Mouse (Mus musculus): ENCODE measurements around the gene Cdh3. TPM values are rescaled to one million over a fixed set of nuclear protein-coding genes. Genes with fewer than 3 reads are reported as not detected.
"Not testable (repeated sequence)": the region's sequence is repeated elsewhere in the genome, so short reads cannot be mapped to it uniquely, and the experiment has no call there.

Cdh3 gene
- polyA plus RNA-seq, 1 experiment = 2.0 TPM

GRCm38 (mm10) chr8:106576849-106577555 lies 66.3 kb downstream of the Cdh3 start:
- WGBS = 15% methylated on average over 6 of the region's 6 CpGs
- TF ChIP-seq CTCF (IDR thresholded peaks at IDR 0.05; ENCODE audit: insufficient read depth, low read length) (no peak), POLR2A (IDR thresholded peaks at IDR 0.05; ENCODE audit: borderline replicate concordance, extremely low read depth, low read depth, low read length) (no peak)
- Histone ChIP-seq H3K4me1 (ENCODE audit: control insufficient read depth, insufficient read depth, low read length) (peaks cover 7% of the 10 kb centered on the region), H3K4me3 (replicated peaks; ENCODE audit: extremely low read depth, low read depth, low read length) (no peak overlapping the region)
- peak; percentile 26 for DNase-seq

- H3K4me1 ChIP-seq (ENCODE audit: control insufficient read depth, insufficient read depth, low read length) = peaks cover 7% of the 10 kb centered on the region
- no peak for DNase-seq
- no peak overlapping the region for H3K4me3 ChIP-seq (replicated peaks; ENCODE audit: extremely low read depth, low read depth, low read length)
- TF ChIP-seq POLR2A (IDR thresholded peaks at IDR 0.05; ENCODE audit: borderline replicate concordance, extremely low read depth, low read depth, low read length) = no peak
- no peak for TF ChIP-seq CTCF (IDR thresholded peaks at IDR 0.05; ENCODE audit: insufficient read depth, low read length)
- WGBS = 67% methylated on average over 2 of the region's 2 CpGs
Measured at GRCm38 (mm10) chr8:106579510-106579909, 68.8 kb downstream of the Cdh3 start.

- Histone ChIP-seq H3K4me3 (replicated peaks; ENCODE audit: extremely low read depth, low read depth, low read length) (no peak overlapping the region), H3K4me1 (ENCODE audit: control insufficient read depth, insufficient read depth, low read length) (peaks cover 7% of the 10 kb centered on the region)
- peak; percentile 23 for DNase-seq
- TF ChIP-seq POLR2A (IDR thresholded peaks at IDR 0.05; ENCODE audit: borderline replicate concordance, extremely low read depth, low read depth, low read length) (no peak), CTCF (IDR thresholded peaks at IDR 0.05; ENCODE audit: insufficient read depth, low read length) (no peak)
- 57% methylated on average over 6 of the region's 6 CpGs for WGBS
Measured at GRCm38 (mm10) chr8:106581344-106582088, 70.8 kb downstream of the Cdh3 start.

- no peak for DNase-seq
- peaks cover 6% of the 10 kb centered on the region; the same call in 1 of the 2 replicates for H3K4me1 ChIP-seq (ENCODE audit: control insufficient read depth, insufficient read depth, low read length)
- TF ChIP-seq CTCF (IDR thresholded peaks at IDR 0.05; ENCODE audit: insufficient read depth, low read length) = no peak
- no peak for TF ChIP-seq POLR2A (IDR thresholded peaks at IDR 0.05; ENCODE audit: borderline replicate concordance, extremely low read depth, low read depth, low read length)
- no peak overlapping the region for H3K4me3 ChIP-seq (replicated peaks; ENCODE audit: extremely low read depth, low read depth, low read length)
- WGBS = 37% methylated on average over 11 of the region's 11 CpGs
Measured at GRCm38 (mm10) chr8:106584942-106585670, 74.4 kb downstream of the Cdh3 start.

- DNase-seq = no peak
- 75% methylated on average over 3 of the region's 3 CpGs for WGBS
- peaks cover 6% of the 10 kb centered on the region; the same call in 1 of the 2 replicates for H3K4me1 ChIP-seq (ENCODE audit: control insufficient read depth, insufficient read depth, low read length)
- H3K4me3 ChIP-seq (replicated peaks; ENCODE audit: extremely low read depth, low read depth, low read length) = no peak overlapping the region
- TF ChIP-seq CTCF (IDR thresholded peaks at IDR 0.05; ENCODE audit: insufficient read depth, low read length) (no peak), POLR2A (IDR thresholded peaks at IDR 0.05; ENCODE audit: borderline replicate concordance, extremely low read depth, low read depth, low read length) (no peak)
Measured at GRCm38 (mm10) chr8:106585671-106586037, 75.0 kb downstream of the Cdh3 start.

GRCm38 (mm10) chr8:106586896-106587295 lies 76.2 kb downstream of the Cdh3 start:
- DNase-seq = no peak
- Histone ChIP-seq H3K4me1 (ENCODE audit: control insufficient read depth, insufficient read depth, low read length) (peaks cover 4% of the 10 kb centered on the region; the same call in 1 of the 2 replicates), H3K4me3 (replicated peaks; ENCODE audit: extremely low read depth, low read depth, low read length) (no peak overlapping the region)
- 80% methylated on average over 8 of the region's 8 CpGs for WGBS
- TF ChIP-seq CTCF (IDR thresholded peaks at IDR 0.05; ENCODE audit: insufficient read depth, low read length) = no peak
- no peak for TF ChIP-seq POLR2A (IDR thresholded peaks at IDR 0.05; ENCODE audit: borderline replicate concordance, extremely low read depth, low read depth, low read length)

- no peak for TF ChIP-seq POLR2A (IDR thresholded peaks at IDR 0.05; ENCODE audit: borderline replicate concordance, extremely low read depth, low read depth, low read length)
- TF ChIP-seq CTCF (IDR thresholded peaks at IDR 0.05; ENCODE audit: insufficient read depth, low read length) = no peak
- Histone ChIP-seq H3K4me3 (replicated peaks; ENCODE audit: extremely low read depth, low read depth, low read length) (no peak overlapping the region), H3K4me1 (ENCODE audit: control insufficient read depth, insufficient read depth, low read length) (peaks cover 4% of the 10 kb centered on the region; the same call in 1 of the 2 replicates)
- 37% methylated on average over 3 of the region's 3 CpGs for WGBS
- no peak for DNase-seq
Measured at GRCm38 (mm10) chr8:106588443-106589431, 78.0 kb downstream of the Cdh3 start.

- WGBS = 37% methylated on average over 3 of the region's 3 CpGs
- Histone ChIP-seq H3K4me1 (ENCODE audit: control insufficient read depth, insufficient read depth, low read length) (peaks cover 4% of the 10 kb centered on the region; the same call in 1 of the 2 replicates), H3K4me3 (replicated peaks; ENCODE audit: extremely low read depth, low read depth, low read length) (no peak overlapping the region)
- DNase-seq = no peak
- TF ChIP-seq CTCF (IDR thresholded peaks at IDR 0.05; ENCODE audit: insufficient read depth, low read length) (no peak), POLR2A (IDR thresholded peaks at IDR 0.05; ENCODE audit: borderline replicate concordance, extremely low read depth, low read depth, low read length) (no peak)
Measured at GRCm38 (mm10) chr8:106592458-106592857, 81.8 kb downstream of the Cdh3 start.

- not testable (repeated sequence) for H3K4me3 ChIP-seq (replicated peaks; ENCODE audit: extremely low read depth, low read depth, low read length); H3K4me1 ChIP-seq (ENCODE audit: control insufficient read depth, insufficient read depth, low read length); DNase-seq
- 84% methylated on average over 3 of the region's 3 CpGs for WGBS
Measured at GRCm38 (mm10) chr8:106595623-106596022, 84.9 kb downstream of the Cdh3 start.

All from lung, adult 2 months (tissue).